In genomic region chr8:88921967-88922366, GRCm38 (mm10) we compare ENCODE assay signal across 29 mouse cellular contexts.
DNase-seq lines count a peak whose midpoint lies in the region; ATAC-seq and TF ChIP-seq lines count a peak whose summit lies in the region.
"Had no signal": no experiment of that assay in that cellular context is flagged by ENCODE, and none has a peak within 500 bp of the region (broad histone marks: within the 10 kb centered on the region; RNA-seq: fewer than 3 reads in every experiment).

No protein-coding gene starts in this region.

- ATAC-seq in intestine, embryonic 15.5 days: peak; percentile 63
- no peak for ATAC-seq in intestine, postnatal 0 days
- ATAC-seq in heart, embryonic 14.5 days (ENCODE audit: insufficient number of reproducible peaks, insufficient read depth, low FRiP score, low read depth): peak; percentile 79
- no peak for ATAC-seq in hindbrain, embryonic 14.5 days (ENCODE audit: low FRiP score)
- ATAC-seq: CD4-positive, CD25-positive, alpha-beta regulatory T cell, adult 4 months; forebrain, embryonic 16.5 days; hindbrain, postnatal 0 days; intestine, embryonic 16.5 days; liver, embryonic 12.5 days; liver, postnatal 0 days had no signal

- no peak overlapping the region for H3K27ac ChIP-seq in intestine, embryonic 15.5 days
- H3K27ac ChIP-seq in intestine, postnatal 0 days (ENCODE audit: low read depth, low read length): no peak overlapping the region
- peak overlapping the region; percentile 79 to 90 for H3K27ac ChIP-seq in heart, embryonic 14.5 days (replicated peaks in 1 of 2; ENCODE audit: control insufficient read depth in 1 of 2, insufficient read depth in 1 of 2, low read depth in 2 of 2, low read length in 2 of 2)
- H3K27ac ChIP-seq in hindbrain, embryonic 14.5 days: no peak overlapping the region
- H3K27ac ChIP-seq: embryonic facial prominence, embryonic 13.5 days; hindbrain, postnatal 0 days; kidney, embryonic 15.5 days; liver, embryonic 12.5 days; midbrain, embryonic 12.5 days; neural tube, embryonic 13.5 days had no signal

- 55% methylated on average over 4 of the region's 4 CpGs for WGBS in intestine, embryonic 15.5 days
- WGBS in intestine, postnatal 0 days: 53% methylated on average over 4 of the region's 4 CpGs
- 15% methylated on average over 4 of the region's 4 CpGs for WGBS in heart, embryonic 14.5 days
- WGBS in hindbrain, embryonic 14.5 days: 85% methylated on average over 4 of the region's 4 CpGs

- intact Hi-C loops in left cerebral cortex, postnatal 10 days (cut with DNase I): no loop called here

- no peak overlapping the region for H3K4me3 ChIP-seq in intestine, embryonic 15.5 days (replicated peaks)
- H3K4me3 ChIP-seq in intestine, postnatal 0 days (ENCODE audit: low read depth, low read length): no peak overlapping the region
- no peak overlapping the region for H3K4me3 ChIP-seq in heart, embryonic 14.5 days (ENCODE audit: control insufficient read depth in 1 of 2, insufficient read depth in 1 of 2, low read depth in 1 of 2, low read length in 2 of 2)
- H3K4me3 ChIP-seq in hindbrain, embryonic 14.5 days (replicated peaks; ENCODE audit: low read length): no peak overlapping the region
- H3K4me3 ChIP-seq: embryonic facial prominence, embryonic 13.5 days; kidney, embryonic 15.5 days; liver, embryonic 12.5 days; megakaryocyte, embryonic 14.5 days; midbrain, embryonic 12.5 days; myocyte; neural tube, embryonic 13.5 days had no signal

- no peak overlapping the region for H3K9ac ChIP-seq in intestine, embryonic 15.5 days
- no peak overlapping the region for H3K9ac ChIP-seq in intestine, postnatal 0 days (ENCODE audit: low read depth, low read length)
- no peak overlapping the region for H3K9ac ChIP-seq in heart, embryonic 14.5 days (ENCODE audit: low read length)
- no peak overlapping the region for H3K9ac ChIP-seq in hindbrain, embryonic 14.5 days
- H3K9ac ChIP-seq: embryonic facial prominence, embryonic 13.5 days; kidney, embryonic 15.5 days; liver, embryonic 12.5 days; liver, postnatal 0 days; midbrain, embryonic 12.5 days; neural tube, embryonic 13.5 days had no signal

- H3K9me3 ChIP-seq in intestine, embryonic 15.5 days: no peaks in the 10 kb centered on the region
- H3K9me3 ChIP-seq in intestine, postnatal 0 days (ENCODE audit: control insufficient read depth): no peaks in the 10 kb centered on the region
- H3K9me3 ChIP-seq in heart, embryonic 14.5 days (ENCODE audit: control insufficient read depth, low read length): no peaks in the 10 kb centered on the region
- H3K9me3 ChIP-seq in hindbrain, embryonic 14.5 days (ENCODE audit: control insufficient read depth, low read length): 0 out of 2 replicates have a peak, but pooled peaks cover 3% of the 10 kb centered on the region
- H3K9me3 ChIP-seq: embryonic facial prominence, embryonic 13.5 days; kidney, embryonic 15.5 days; liver, embryonic 12.5 days; neural tube, embryonic 13.5 days had no signal

- H3K36me3 ChIP-seq in intestine, embryonic 15.5 days: no peaks in the 10 kb centered on the region
- no peaks in the 10 kb centered on the region for H3K36me3 ChIP-seq in intestine, postnatal 0 days (ENCODE audit: control insufficient read depth, insufficient read depth)
- no peaks in the 10 kb centered on the region for H3K36me3 ChIP-seq in heart, embryonic 14.5 days (ENCODE audit: control insufficient read depth, insufficient read depth, low read length)
- no peaks in the 10 kb centered on the region for H3K36me3 ChIP-seq in hindbrain, embryonic 14.5 days (replicated peaks; ENCODE audit: control insufficient read depth, insufficient read depth)
- H3K36me3 ChIP-seq: embryonic facial prominence, embryonic 13.5 days; kidney, embryonic 15.5 days; liver, embryonic 12.5 days; midbrain, embryonic 12.5 days; neural tube, embryonic 13.5 days had no signal

- no peak for TF ChIP-seq CTCF in intestine, postnatal 0 days (IDR thresholded peaks at IDR 0.05; ENCODE audit: low read depth)

- no peak overlapping the region for H3K4me2 ChIP-seq in intestine, embryonic 15.5 days (replicated peaks)
- no peak overlapping the region for H3K4me2 ChIP-seq in intestine, postnatal 0 days (replicated peaks; ENCODE audit: low read depth)
- H3K4me2 ChIP-seq in heart, embryonic 14.5 days (ENCODE audit: low read length): no peak overlapping the region
- no peak overlapping the region for H3K4me2 ChIP-seq in hindbrain, embryonic 14.5 days (replicated peaks)
- H3K4me2 ChIP-seq: embryonic facial prominence, embryonic 13.5 days; kidney, embryonic 15.5 days; liver, embryonic 12.5 days; midbrain, embryonic 12.5 days; neural tube, embryonic 13.5 days had no signal

- peak; percentile 12 for DNase-seq in heart, postnatal 4 days
- DNase-seq in yolk sac, embryonic 10.5 days (ENCODE audit: low spot score): peak; percentile 31
- no peak for DNase-seq in left cerebral cortex, postnatal 10 days (ENCODE audit: extremely low spot score in 1 of 2, low spot score in 2 of 2)
- DNase-seq in hindbrain, embryonic 14.5 days (ENCODE audit: low spot score): no peak
- no peak for DNase-seq in urinary bladder, postnatal 36 days (ENCODE audit: low spot score in 2 of 2)
- DNase-seq: adrenal gland, postnatal 25 days; cerebellum, adult 11-12 months; cerebellum, adult 9-11 months; embryo, embryonic 11 days; kidney, postnatal 25 days; left cerebral cortex, postnatal 4 days; liver, postnatal 0 days; lung, postnatal 4 days; thymus, adult 18-20 months; thymus, postnatal 25 days had no signal

- H3K4me1 ChIP-seq in intestine, embryonic 15.5 days (replicated peaks): peaks cover 8% of the 10 kb centered on the region; the same call in 1 of the 2 replicates
- no peaks in the 10 kb centered on the region for H3K4me1 ChIP-seq in intestine, postnatal 0 days (replicated peaks; ENCODE audit: control insufficient read depth, insufficient read depth, low read length)
- H3K4me1 ChIP-seq in heart, embryonic 14.5 days (ENCODE audit: control insufficient read depth in 2 of 2, insufficient read depth in 2 of 2, low read length in 2 of 2): peaks cover 11 to 16% of the 10 kb centered on the region in 2 experiments
- H3K4me1 ChIP-seq in hindbrain, embryonic 14.5 days (replicated peaks; ENCODE audit: control insufficient read depth, insufficient read depth, low read length): no peaks in the 10 kb centered on the region
- H3K4me1 ChIP-seq: liver, embryonic 12.5 days; megakaryocyte, embryonic 14.5 days; midbrain, embryonic 12.5 days had no signal

- H3K27me3 ChIP-seq in intestine, embryonic 15.5 days (replicated peaks): no peaks in the 10 kb centered on the region
- H3K27me3 ChIP-seq in intestine, postnatal 0 days (replicated peaks; ENCODE audit: control insufficient read depth, insufficient read depth, low read length): no peaks in the 10 kb centered on the region
- H3K27me3 ChIP-seq in heart, embryonic 14.5 days (ENCODE audit: control insufficient read depth, insufficient read depth, low read length): peaks cover 31% of the 10 kb centered on the region
- no peaks in the 10 kb centered on the region for H3K27me3 ChIP-seq in hindbrain, embryonic 14.5 days (ENCODE audit: control insufficient read depth, insufficient read depth, low read length)
- H3K27me3 ChIP-seq: kidney, embryonic 15.5 days; liver, embryonic 12.5 days; megakaryocyte, embryonic 14.5 days; midbrain, embryonic 12.5 days had no signal

Comparison
In these comparisons a context has a peak if more than half of its experiments do, and no peak if none do; other contexts are left out.
1. ATAC-seq: peak in intestine, embryonic 15.5 days (single experiment) and heart, embryonic 14.5 days (single experiment); none in intestine, postnatal 0 days (single experiment) and hindbrain, embryonic 14.5 days (single experiment).
2. H3K27ac ChIP-seq: peak in heart, embryonic 14.5 days (2 of 2); none in intestine, embryonic 15.5 days (single experiment), intestine, postnatal 0 days (single experiment) and hindbrain, embryonic 14.5 days (single experiment).
3. DNase-seq: peak in heart, postnatal 4 days (single experiment) and yolk sac, embryonic 10.5 days (single experiment); none in left cerebral cortex, postnatal 10 days (0 of 2), hindbrain, embryonic 14.5 days (single experiment) and urinary bladder, postnatal 36 days (0 of 2).